Mouse (Mus musculus) heart, postnatal 4 days (tissue): ENCODE data around the gene Mrm3. TPM values are rescaled to one million over a fixed set of nuclear protein-coding genes. Genes with fewer than 3 reads are reported as not detected.

Experiments used
- DNase-seq: peaks from one replicate; pipeline ENCODE4 v3.0.0; 2021
- total RNA-seq, 2 experiments: library from RNA; stranded (reverse); gene quantifications; 2 replicates each; pipeline ENCODE4 v1.2.3; 2021

Gene Mrm3
- total RNA-seq, 2 experiments from 2014 or later, result 17.8 to 18.4 TPM

DNA sequence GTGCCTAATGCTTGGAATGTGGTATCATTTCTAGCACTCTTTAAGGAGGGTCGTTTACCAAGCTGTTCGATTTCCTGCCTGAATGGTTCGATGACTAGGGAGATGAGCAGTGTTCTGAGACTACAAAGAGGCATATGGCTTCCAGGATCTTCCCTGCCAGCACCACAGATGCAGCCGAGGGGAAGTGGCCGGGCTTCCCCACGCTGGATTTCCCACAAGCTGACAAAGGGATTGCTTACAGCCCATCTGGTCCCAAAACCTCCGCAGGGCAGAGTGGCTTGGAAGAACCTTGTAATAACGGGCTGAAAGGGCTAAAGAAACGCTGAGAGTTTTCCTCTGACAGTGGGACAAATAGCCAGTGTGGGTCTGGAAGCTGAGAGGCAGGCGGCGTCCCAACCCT lies 46.9 kb downstream of the Mrm3 start:
- DNase-seq, result no peak

DNA sequence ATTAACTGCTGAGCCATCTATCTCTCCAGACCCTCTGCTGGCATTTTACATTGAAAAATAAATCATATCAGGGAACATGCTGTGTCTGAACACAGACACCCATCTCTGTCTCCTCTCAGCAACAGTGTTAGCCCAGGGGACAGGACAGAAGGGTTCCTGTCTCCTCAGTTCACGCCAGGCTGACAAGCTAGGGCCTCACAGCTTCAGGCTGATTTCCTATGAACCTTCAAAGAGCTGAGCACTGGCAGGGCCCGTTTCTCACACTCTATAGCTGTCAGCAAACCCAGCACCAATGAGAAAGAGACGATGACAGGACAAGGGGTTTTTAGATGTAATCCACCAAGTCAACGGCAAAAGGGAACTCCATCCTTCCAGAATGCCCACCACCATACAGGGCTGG lies 48.4 kb downstream of the Mrm3 start:
- DNase-seq, result no peak

DNA sequence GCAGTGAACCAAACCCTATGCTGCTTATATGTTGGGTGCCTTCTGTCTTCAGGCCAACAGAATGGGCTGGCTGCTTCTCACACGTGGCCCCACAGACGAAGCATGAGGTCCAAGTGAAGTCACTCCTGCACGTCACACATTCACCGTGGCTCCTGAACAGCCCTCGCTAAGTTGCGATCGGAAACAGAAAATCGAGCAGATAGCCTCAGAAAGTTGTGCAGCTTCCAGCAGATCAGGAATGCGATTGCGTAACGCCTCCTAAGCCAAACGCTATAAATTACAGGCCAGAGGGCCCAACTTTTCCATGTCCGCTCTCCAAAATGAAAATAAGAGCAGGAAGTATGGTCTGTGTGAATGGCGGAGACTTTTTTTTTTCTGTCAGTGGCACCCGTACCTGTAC lies 48.9 kb downstream of the Mrm3 start:
- DNase-seq, result peak; percentile 41

DNA sequence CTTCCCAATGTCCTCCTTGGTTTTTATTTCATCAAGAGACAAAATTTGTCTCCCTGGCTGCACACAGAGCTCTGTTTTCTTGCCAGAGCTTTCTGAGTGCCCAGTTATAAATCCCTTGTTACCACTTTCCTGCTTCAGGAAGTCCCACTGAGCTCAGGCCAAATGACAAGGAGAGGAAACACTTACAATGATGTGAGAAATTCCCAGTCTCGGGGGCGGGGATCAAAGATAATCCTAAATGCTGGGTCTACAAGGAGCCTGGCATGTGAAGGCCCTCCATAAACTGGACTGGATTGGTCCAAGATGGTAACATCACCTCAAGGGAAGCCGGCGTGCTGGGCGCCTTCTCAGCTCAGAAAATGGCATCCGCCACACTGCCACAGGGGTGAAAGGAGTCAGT lies 49.3 kb downstream of the Mrm3 start:
- peak; percentile 46 for DNase-seq

DNA sequence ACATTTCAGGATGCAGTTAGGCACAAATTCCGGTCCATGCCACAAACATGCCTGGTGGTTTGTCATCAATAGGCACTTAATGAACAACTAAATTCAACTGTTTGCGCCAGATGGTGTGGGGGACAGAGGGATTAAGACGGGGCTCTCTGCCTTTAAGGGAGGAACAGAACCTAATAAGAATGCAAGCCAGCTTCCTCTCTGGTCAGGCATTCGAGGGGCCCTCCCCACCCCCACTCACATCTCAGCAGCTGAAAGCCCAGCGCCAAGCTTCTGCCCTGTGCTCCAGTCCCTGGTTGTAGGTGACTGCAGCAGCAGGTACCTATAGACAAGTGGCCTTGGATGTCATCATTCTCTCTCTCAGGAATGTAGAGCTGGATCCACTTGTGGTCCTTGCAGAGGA lies 50.6 kb downstream of the Mrm3 start:
- no peak for DNase-seq

DNA sequence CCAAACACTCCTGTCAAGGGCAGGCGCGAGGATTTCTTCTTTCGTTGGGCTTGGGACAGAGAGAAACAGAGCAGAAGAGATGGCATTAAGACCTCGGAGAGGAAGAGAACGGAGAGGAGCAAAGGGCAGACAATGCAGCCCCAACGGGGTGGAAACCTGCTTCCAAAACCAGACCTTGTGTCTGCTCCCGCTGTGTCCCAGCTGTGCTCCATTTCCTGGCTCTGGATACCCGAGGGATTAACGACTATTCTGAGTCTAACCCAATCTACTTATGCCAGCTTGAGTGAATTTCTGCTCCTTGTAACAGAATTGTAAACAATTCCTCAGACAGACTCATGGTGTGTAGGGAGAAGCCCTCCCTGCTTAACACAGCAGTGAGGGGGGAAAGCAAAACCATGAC lies 51.3 kb downstream of the Mrm3 start:
- DNase-seq, result no peak

DNA sequence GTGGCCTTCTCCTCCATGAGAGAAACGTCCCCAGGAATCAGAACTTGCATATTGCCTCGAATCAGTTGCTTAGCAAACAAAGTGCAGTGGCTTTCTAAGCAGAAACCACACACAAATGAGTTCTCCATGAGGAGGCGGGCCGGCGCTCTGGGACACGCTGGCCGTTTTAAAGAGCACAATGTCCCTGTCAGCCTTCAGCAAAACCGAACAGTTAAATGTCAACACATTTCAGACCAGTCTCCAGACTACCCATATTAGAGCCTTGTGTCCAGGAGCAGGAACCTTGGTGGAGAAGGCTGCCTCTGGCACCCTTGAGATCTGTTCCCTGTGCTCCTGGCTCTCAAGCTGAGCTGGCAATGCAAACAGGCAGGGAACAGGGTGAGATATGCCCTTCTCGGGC lies 53.7 kb downstream of the Mrm3 start:
- no peak for DNase-seq

DNA sequence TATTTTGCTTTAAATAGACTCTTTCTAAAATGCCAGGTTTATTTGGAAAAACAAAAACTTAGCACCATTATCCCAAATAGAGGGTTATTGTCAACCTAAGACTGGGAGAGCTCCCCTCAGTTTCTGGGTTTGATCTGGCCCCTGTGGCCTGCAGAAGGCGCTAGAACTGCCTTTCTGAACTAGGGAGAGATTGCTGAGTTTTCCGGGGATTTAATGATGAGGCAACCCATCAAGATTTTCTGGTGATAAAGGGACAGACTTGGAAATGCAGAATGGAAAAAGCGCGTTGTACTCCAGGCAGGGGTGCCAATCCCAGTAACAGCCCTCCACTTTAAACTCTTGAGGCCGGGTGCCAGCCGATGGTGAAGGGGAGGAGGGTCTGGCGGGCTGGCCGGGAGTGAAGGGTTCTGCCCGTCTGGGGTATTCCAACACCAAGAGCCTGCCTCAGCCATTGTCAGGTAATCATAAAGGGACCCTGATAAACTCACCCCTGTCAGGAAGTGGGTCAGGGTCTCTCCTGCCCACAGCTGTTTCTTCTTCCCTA lies 55.0 kb downstream of the Mrm3 start:
- DNase-seq, result no peak

Other genes with a start within 250 kb of the Mrm3 start
- not detected for gene 1700016K19Rik, start 243.8 kb upstream of the Mrm3 start, total RNA-seq
- gene Rflnb, start 215.9 kb upstream of the Mrm3 start, total RNA-seq, result 10 to 100 TPM; 37.3 to 42.1 TPM
- gene Vps53, start 64.1 kb upstream of the Mrm3 start, total RNA-seq, result 10 to 100 TPM; 30.8 to 31.4 TPM
- gene Fam57a, start 64.0 kb upstream of the Mrm3 start, total RNA-seq, result 10 to 100 TPM in 1 of 2 experiments, 1 to 10 TPM in 1; 9.0 to 10.6 TPM
- under 1 TPM in 1 of 2 experiments, not detected in 1; 0.50 TPM for gene Dbil5, start 26.1 kb upstream of the Mrm3 start, total RNA-seq
- 1 to 10 TPM; 5.3 to 6.6 TPM for gene Gemin4, start 26.1 kb upstream of the Mrm3 start, total RNA-seq
- 10 to 100 TPM; 54.1 to 57.5 TPM for gene Glod4, start within 50 bp of the Mrm3 start, total RNA-seq
- 10 to 100 TPM; 17.2 to 20.5 TPM for gene Nxn, start 155.4 kb downstream of the Mrm3 start, total RNA-seq
- 10 to 100 TPM; 38.9 to 48.2 TPM for gene Timm22, start 163.2 kb downstream of the Mrm3 start, total RNA-seq